Mouse (Mus musculus) urinary bladder, adult 18-20 months (tissue): ENCODE measurements around the gene Dhx16.

Experiments
- DNase-seq, 2 experiments: peaks; one replicate each; pipeline ENCODE4 v3.0.0; 2022; ENCODE audit warnings: low spot score in 2 of 2, mixed read lengths in 2 of 2

The Dhx16 gene

DNA sequence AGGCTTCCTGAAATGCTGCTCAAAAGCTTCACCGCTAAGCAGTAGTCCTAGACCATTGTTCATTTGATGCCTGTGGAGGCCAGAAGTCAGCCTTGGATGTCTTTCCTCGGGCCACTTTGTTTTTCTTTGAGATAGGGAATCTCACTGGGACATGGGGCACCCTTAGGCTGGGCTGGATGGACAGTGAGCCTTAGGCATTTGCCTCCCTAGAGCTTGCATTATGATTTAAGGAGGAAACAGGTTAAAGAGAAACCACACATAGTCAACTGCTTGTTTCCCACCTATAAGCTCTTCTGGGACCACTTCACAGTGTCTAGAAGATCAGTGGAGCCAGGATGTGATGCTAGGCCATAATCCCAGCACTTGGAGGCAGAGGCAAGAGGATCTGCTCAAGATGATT lies 19.8 kb upstream of the Dhx16 start:
- no peak for DNase-seq

DNA sequence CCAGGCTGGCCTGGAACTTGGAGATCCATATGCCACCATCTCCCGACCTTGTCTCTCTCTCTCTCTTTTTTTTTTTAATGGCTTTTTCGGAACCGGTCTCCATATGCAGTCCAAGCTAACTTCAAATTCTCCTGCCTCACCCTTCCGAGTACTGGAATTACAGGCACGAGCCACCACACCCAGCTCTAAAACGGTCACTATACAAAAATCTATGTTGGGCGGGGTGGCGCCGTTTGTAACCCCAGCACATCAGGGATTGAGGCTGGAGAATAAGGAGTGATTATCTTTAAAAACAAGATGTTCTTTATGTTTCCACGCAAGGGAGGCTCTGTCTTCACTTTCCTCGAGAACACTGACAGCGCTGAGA lies 18.8 kb upstream of the Dhx16 start:
- DNase-seq: no peak

DNA sequence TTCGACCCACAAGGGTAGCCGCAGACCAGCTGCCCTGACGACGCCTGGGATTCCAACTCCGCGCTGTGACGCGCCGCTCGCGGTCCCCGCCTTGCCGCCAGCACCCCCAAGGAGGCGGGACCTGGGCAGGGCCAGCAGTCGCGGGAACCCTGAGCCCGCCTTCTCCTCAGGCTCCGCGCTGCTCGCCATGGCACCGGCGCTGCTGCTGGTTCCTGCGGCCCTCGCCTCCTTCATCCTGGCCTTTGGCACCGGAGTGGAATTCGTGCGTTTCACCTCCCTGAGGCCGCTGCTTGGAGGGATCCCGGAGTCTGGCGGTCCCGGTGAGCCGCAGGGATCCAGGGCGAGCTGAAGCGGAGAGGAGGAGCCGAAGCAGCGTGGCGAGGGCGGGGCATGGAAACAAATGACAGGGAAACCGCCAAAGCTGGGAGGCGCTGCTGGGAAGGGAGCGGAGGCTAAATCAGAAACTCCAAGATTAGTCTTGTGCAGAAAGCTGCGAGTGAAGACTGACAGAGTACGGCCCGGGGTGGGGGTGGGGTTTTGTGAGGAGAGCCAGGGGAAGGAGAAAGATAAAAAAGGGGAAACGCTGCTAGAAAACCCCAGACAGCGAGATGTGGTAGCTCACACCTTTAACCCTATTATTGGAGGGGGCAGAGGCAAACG lies 18.3 kb upstream of the Dhx16 start, which contains the start of gene Nrm:
Nrm (plus strand) TSS at position 121 of the 660 bp plus-strand sequence.
- peak; percentile 84 to 96 for DNase-seq

DNA sequence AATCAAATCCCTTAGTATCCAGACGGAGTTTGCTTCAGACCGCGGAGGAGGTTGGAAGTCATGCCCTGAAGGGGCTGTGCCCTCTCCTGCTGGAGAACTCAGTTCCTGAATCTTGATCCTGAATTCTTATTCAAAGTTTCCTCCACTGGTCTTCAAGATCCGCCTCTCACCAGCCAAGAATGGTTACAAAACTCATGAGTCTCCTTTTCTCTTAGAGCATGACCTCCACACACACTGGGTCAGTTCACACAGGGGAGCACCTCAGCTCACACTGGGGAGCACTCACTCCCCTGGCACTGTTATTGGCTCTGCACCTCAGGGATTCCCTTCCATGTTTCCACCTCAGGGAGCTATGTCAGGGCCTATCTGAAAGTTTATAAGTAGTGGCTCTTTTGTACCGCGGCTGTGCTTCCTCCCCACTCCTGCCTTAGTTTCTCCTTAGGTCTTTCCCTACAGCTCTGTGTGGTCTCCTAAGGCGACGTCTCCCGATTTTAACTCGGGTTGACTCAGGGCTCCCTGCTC lies 14.7 kb upstream of the Dhx16 start:
- DNase-seq: no peak

DNA sequence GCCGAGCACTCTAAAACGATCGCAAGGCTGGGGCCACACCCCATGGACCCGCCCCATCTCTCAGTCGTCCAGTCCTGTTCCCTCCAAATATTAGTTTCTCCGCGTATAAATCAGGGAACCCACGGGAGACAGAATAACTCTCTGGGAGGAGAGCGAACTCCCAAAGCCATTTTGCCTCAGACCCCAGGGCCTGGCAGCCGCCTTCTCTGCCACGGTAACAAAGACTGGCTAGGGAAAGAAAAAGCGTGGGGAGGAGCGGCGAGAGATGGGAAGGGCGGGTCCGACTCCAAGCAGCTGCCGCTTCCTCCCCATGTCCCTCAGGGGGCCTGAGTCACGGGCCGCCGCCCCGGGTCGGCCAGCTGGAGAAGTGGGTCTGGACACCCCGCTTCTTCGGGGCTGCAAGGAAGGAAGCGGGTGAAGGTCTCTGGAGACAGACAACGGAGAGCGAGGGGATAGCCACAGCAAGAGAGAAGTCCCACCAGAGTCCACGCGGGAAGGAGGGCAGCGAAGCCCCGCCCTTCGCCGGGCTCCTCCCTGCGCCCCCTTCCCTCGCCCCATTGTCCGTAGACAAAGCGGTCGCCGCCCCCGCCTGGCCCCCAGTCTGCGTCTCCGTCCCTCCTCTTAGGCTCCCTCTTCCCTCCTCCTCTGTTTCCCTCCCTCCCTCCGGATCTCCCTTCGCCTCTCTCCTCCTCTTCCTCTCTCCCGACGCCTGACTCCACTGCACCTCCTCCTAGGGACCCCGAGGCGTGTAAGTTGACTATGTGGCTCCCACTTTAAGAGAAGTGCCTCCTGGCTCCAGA lies 13.9 kb upstream of the Dhx16 start, which contains the start of gene Ppp1r18:
Ppp1r18 (plus strand) TSS at position 113 of the 800 bp plus-strand sequence.
- peak; percentile 51 to 52 for DNase-seq

DNA sequence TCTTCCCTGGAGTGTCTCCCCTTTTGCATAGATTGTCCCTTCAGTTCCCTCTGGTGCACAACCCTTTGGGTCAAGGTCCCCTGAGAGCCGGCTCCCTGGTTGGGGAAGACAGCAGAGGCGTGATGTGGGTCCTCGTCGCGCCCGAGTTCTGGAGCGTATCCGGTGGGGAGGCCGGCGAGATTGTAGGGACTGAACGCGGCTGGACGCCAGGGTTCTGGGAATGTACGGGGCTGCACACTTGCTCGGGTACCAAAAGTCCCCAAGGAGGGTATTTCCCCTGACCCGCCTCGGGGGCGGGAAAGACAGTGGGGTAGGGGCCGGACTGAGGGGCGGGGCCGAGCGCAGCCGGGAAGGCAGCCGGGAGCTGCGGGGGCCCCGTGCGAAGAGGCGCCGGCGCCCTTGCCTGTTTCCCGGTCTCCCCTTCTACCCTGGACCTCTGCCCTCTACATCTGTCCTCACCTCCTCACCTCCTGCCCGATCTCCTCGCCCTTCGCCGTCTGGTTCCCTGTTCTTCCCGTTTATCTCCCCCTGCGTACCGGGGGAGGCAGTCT lies 13.3 kb upstream of the Dhx16 start:
- DNase-seq: peak; percentile 46 to 56

DNA sequence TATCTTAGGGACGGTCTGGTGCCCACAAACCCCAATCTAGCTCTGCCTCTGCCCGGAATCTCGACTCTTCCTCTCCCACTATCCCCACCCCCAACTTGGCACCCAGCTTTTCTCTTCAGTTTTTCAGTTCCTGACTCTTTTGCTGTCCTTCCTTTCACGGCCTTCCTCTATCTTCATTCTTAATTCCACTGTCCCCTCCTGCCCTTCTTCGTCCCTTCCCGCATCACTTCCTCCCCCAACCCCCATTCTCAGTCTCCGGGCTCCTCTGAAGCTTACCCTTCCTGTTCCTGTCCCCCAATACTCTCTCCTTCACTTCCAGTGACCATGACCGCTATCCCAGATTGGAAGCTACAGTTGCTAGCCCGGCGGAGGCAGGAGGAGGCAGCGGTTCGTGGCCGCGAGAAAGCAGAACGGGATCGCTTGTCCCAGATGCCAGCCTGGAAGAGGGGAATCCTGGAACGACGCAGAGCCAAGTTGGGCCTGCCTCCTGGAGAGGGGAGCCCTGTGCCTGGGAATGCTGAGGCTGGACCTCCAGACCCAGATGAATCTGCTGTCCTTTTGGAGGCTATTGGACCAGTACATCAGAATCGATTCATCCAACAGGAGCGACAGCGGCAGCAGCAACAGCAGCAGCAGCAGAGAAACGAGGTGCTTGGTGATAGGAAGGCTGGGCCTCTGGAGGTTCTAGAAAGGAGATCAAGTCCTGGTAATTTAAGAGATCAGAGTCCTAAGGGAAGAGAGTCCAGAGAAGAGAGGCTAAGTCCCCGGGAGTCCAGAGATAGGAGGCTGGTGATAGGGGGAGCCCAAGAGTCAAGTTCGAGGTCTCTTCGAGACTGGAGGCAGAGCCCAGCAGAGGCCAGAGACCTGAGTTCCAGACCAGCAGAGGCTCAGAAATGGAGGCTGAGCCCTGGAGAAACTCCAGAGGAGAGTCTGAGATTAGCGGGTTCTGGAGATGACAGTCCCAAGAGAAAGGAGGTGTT lies 12.4 kb upstream of the Dhx16 start:
- DNase-seq: peak in 1 of 2 experiments; percentile 31

DNA sequence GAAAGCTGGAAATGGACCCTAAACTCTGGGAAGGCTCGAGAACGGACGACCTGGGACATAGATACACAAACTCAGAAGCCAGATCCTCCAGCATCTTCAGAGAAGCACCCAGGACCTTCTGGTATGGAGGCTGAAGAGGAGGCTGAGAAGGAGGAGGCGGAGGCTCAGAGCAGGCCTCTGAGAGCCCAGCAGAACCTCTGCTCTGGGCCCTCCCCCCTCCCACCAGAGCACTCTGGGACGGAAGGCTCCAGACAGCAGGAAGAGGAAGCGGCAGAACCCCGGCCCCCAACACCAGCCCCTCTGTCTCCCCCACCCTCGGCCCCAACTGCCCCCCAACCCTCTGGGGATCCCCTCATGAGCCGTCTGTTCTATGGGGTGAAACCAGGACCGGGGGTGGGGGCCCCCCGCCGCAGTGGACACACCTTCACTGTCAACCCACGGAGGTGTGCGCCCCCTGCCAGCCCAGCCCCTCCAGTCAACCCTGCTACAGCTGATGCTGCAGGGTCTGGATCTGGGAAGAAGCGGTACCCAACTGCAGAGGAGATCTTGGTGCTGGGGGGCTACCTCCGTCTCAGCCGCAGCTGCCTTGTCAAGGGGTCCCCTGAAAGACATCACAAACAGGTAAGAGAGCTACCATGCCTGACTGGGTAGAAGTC lies 11.3 kb upstream of the Dhx16 start:
- DNase-seq: no peak

DNA sequence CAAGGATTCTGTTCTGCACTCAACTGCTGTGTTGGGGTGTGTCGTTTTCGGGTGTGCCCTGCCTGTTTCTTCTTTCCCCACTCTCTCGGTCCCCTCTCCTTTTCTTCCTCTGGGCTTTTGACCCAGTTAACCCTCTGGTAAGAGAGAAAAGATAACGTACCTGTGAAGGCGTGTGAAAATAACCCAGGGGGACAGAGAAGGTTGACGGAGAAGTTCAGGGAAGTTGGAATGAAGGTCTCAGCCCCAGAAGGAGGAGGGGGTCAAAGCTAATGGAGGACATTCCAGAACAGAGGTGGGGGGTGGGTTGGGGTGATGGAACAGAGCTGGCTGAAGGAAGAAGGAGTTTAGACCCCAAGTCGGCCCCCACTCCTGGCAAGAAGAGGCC lies 10.7 kb upstream of the Dhx16 start:
- DNase-seq: no peak

DNA sequence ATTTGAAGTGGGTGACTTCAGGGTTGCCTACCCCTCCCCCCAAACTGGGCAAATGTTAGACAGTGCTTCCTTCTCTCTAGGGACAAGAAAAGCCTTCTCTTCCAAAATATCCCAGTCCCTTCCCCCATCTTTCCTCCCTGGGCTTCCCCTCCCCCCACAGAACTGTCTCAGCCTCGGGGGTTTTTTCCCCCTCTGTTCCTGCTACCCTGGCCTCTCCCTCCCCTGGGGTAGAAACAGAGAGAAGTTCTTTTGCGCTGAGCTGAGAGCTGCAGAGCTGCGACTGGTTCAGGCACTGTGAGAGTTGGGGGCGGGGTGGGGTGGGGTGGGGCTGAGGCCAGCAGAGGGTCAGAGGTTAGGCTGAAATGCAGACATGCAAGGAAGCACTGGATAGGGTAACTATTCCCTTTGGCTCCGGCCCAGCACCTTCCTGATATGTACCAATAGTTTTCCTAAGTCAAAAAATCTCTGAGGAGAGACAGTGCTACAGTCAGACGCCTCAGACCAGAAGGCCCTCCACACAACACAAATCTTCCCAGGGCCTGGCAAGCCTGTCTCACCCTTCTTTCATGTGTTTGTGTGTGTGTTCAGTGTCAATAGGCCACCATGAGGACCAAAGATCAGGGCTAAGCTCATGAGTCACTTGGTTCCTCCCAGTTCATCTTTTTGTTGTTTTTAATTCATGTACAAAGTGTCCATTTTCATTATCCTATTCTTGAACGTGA lies 10.1 kb upstream of the Dhx16 start:
- no peak for DNase-seq

DNA sequence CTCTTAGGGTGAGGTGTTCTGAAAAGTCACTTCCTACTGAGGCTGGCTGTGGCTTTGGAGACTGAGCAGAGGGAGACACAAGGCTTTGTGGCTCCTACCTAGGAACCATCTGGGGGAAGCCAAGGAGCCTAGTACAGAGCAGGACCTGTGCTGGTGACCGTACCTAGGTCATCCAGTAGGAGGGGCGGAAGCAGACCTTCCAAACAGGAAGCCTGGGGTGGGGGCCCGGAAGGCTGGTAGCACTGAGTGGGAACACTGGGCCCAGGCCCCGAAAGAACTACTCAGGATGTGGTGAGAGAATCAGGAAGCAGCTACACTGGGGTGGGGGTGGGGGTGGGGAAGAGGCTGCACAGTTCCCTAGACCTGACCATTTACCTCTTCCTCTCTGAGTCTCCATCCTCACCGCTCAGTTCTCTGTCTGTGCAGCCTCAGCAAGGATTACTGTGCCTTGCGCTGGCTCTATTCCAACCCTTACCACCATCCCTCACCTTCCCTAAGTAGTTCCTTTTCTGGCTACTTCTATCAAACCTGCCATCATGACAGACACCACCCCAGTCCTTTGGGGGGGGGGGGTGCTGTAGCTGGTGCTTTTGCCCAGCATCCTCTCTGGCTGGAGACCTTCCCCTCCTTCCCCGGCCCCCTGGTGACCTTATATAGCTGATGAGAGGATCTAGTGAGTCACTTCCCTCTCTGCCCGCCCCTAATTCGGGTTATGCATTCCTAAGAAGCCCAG lies 9.3 kb upstream of the Dhx16 start:
- DNase-seq: peak; percentile 19 to 44

DNA sequence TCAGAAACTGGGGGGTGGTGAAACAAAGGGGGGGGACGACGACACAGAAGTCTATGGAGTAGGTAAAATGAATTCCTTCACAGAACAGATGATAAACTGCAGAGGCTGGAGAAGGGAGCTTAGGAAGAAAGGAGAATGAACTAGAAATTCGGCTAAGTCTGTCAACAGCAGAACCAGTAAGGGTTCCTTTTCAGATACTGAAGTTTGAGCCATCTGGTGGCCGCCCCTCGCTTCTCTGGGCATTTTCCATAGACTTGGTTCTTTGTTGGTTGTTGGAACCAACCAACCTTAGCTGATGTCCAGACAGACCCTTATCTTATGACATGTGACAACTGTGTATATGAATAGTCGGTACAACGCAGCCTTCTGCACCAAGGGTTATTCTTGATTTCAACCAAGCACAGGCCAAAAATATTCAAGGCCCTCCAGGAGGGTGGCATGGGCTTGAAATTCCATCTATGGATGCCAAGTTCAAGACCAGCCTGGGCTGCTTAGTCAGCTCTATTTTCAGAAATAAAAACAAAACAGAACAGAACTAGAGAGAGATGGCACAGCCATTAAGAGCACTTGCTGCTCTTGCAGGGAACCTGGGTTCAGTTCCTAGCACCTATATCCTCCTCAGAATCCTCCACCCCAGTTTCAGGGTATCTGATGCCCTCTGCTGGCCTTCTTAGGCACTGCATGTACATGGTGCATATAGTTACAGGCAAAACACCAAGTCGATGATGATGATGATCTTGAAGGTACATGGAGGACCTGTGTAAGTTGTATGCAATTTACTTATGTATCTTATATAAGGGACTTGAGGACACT lies 8.5 kb upstream of the Dhx16 start:
- DNase-seq: no peak

DNA sequence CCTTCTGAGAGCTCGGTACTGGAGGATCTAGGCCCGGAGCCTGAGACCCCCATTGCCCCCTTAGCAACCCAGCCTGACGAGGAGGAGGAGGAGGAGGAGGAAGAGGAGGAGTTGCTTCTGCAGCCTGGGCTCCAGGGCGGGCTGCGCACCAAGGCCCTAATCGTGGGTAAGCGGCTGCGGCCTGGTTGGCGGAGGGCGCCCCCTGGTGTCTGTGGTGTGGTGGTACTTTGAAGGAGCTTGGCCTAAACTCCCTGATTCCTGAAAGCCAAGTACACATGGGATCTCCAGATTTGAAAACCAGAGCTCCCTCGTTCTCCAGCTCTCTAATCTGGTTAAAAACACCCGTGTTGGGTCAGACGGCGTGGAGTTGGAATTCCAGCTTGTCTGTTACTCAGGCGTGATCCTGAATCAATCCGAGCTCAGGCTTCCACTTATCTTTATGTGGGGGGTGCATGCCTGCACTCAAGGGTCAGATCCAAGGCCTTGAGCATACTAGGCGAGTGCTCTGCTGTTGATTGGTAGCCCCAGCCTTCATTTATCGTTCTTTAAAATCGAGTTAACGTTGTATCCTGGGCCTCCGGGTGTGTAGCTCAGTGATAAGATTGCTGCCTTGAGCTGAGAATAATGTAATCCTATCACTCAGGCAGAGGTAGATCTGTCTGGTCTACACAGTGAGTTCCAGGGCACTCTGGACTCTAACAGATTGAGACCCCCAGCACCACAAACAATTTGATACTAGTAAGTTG lies 5.7 kb upstream of the Dhx16 start:
- peak; percentile 81 to 86 for DNase-seq

DNA sequence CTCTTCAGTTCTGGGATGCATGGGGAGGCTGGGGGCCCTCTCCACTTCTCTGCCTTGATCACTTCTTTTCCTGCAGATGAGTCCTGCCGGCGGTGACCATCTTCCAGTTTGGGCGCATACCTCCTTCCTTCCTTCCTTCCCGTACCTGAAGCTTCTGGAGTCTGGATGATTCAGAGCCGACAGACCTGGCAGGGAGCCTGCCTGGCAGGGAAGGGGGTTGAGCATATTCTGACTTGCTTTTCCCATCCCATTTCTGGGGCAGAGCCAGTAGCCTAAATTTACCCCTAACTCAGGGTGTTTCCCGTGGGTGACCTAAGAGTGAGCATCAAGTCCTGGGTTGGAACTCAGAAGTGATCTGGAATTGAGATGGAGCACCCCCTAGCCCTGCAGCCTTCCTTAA lies 4.9 kb upstream of the Dhx16 start:
- no peak for DNase-seq

DNA sequence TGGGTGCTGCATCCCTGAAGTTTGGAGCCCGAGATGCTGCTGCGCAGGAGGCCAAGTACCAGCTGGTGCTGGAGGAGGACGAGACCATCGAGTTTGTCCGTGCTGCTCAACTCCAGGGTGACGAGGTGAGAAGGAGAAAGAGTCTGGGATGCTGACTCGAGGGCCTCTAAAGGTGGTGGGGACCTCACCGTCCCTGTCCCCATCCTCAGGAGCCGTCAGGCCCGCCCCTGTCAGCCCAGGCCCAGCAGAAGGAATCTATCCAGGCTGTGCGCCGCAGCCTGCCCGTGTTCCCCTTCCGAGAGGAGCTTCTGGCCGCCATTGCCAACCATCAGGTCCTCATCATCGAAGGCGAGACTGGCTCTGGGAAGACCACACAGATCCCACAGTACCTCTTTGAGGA lies 3.3 kb downstream of the Dhx16 start:
- DNase-seq: no peak

DNA sequence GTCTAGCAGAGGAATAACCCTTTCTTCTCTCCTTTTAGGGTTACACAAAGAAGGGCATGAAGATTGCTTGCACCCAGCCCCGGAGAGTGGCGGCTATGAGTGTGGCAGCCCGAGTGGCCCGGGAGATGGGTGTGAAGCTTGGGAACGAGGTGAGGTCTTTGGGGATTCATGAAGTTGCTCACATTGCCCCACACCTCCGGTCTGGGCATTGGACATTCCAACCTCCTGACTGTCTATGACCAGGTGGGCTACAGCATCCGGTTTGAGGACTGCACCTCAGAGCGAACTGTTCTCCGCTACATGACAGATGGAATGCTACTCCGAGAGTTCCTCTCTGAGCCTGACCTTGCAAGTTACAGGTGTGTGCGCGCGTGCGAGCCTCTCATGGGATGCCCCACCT lies 4.2 kb downstream of the Dhx16 start:
- no peak for DNase-seq

DNA sequence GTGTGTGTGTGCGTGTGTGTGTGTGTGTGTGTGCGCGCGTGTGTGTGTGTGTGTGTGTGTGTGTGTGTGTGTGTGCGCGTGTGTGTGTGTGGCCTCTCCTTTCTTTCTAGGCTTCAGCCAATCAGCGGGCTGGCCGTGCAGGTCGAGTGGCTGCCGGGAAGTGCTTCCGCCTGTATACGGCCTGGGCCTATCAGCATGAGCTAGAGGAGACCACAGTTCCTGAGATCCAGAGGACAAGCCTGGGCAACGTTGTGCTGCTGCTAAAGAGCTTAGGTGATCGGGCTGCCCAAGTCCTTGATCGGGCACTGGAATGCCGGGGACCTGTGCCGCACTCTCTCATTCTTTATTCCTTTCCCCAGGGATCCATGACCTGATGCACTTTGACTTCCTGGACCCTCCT lies 8.1 kb downstream of the Dhx16 start:
- no peak for DNase-seq
